In genomic region chr13:43546861-43547260, GRCm38 (mm10) we compare ENCODE assay signal across 8 mouse cellular contexts. TPM values are rescaled to one million over a fixed set of nuclear protein-coding genes. Genes with fewer than 3 reads are reported as not detected.
A peak's percentile ranks its signal among the peaks of the same experiment; 100 is the strongest.
DNase-seq lines count a peak whose midpoint lies in the region; ATAC-seq and TF ChIP-seq lines count a peak whose summit lies in the region.
"Had no signal": no experiment of that assay in that cellular context is flagged by ENCODE, and none has a peak within 500 bp of the region (broad histone marks: within the 10 kb centered on the region; RNA-seq: fewer than 3 reads in every experiment).

No protein-coding gene starts in this region.

- ATAC-seq in common myeloid progenitor, adult 5-6 weeks (replicated peaks; ENCODE audit: low read depth, poor library complexity, severe bottlenecking), result peak; percentile 70
- peak; percentile 82 for ATAC-seq in megakaryocyte, adult 5-6 weeks (ENCODE audit: poor library complexity, severe bottlenecking)

- H3K36me3 ChIP-seq in E14TG2a.4 (ENCODE audit: insufficient read depth, low read length), result peaks cover 31% of the 10 kb centered on the region
- peaks cover 50% of the 10 kb centered on the region for H3K36me3 ChIP-seq in small intestine, adult 2 months (ENCODE audit: control insufficient read depth, insufficient read depth, low read length)

- no peaks in the 10 kb centered on the region for H3K27me3 ChIP-seq in E14TG2a.4 (ENCODE audit: insufficient read depth, low read length)
- no peaks in the 10 kb centered on the region for H3K27me3 ChIP-seq in small intestine, adult 2 months (ENCODE audit: control insufficient read depth, insufficient read depth, low read length)
- H3K27me3 ChIP-seq: limb, embryonic 13.5 days had no signal

- H3K4me1 ChIP-seq in E14TG2a.4 (replicated peaks; ENCODE audit: low read depth, low read length), result no peaks in the 10 kb centered on the region; the same call in 1 of the 2 replicates
- H3K4me1 ChIP-seq in small intestine, adult 2 months (ENCODE audit: control insufficient read depth, insufficient read depth, insufficient read length, low read length), result peaks cover 9% of the 10 kb centered on the region
- H3K4me1 ChIP-seq: limb, embryonic 13.5 days had no signal

- no peak overlapping the region for H3K27ac ChIP-seq in small intestine, adult 2 months (ENCODE audit: insufficient read depth, low read depth, low read length)
- H3K27ac ChIP-seq: limb, embryonic 13.5 days had no signal

- WGBS in small intestine, adult 2 months, result 13% methylated on average over 3 of the region's 3 CpGs

- H3K9me3 ChIP-seq in E14TG2a.4 (ENCODE audit: low read length), result no peaks in the 10 kb centered on the region
- H3K9me3 ChIP-seq: limb, embryonic 13.5 days had no signal

- H3K4me3 ChIP-seq in E14TG2a.4 (replicated peaks; ENCODE audit: low read length), result no peak overlapping the region
- H3K4me3 ChIP-seq in small intestine, adult 2 months (ENCODE audit: low read depth, low read length), result no peak overlapping the region
- H3K4me3 ChIP-seq: limb, embryonic 13.5 days had no signal

- DNase-seq in adipocyte (ENCODE audit: low spot score), result peak; percentile 86
- DNase-seq in heart, adult 8-10 months (ENCODE audit: low spot score), result peak; percentile 86
- peak; percentile 80 to 85 for DNase-seq in layer of hippocampus, postnatal 14 days (ENCODE audit: low spot score in 2 of 2)

- TF ChIP-seq CTCF in E14TG2a.4 (conservative IDR thresholded peaks at IDR 0.05; ENCODE audit: low read length), result peak; percentile 92
- peak; percentile 47; the same call in 1 of the 2 replicates for TF ChIP-seq CTCF in small intestine, adult 2 months (IDR thresholded peaks at IDR 0.05; ENCODE audit: extremely low read depth, insufficient read length, insufficient replicate concordance, low read depth, low read length)

- TF ChIP-seq POLR2A in small intestine, adult 2 months (IDR thresholded peaks at IDR 0.05; ENCODE audit: low read depth, low read length), result no peak

RNA-seq across cellular contexts. Expression of gene Mcur1, which starts 13.1 kb away (rescaled TPM):
- total RNA-seq in common myeloid progenitor, adult 5-6 weeks (2017), result 18.7 and 20.2 TPM in 2 replicates
- total RNA-seq in heart, adult 8-10 months (2022), result 10 to 100 TPM; 43.2 to 51.2 (median 48.7) TPM
- total RNA-seq in layer of hippocampus, postnatal 14 days (2021), result 10 to 100 TPM; 22.7 to 23.4 TPM
- total RNA-seq in megakaryocyte, adult 5-6 weeks (2015), result 28.5 and 35.3 TPM in 2 replicates
- total RNA-seq in megakaryocyte, adult 5-6 weeks (2017), result 21.3 and 25.6 TPM in 2 replicates
- polyA plus RNA-seq in small intestine, adult 2 months (2012; rRNA removed), result 20.2 and 42.0 TPM in 2 replicates
